ENCODE assay signal across 1 mouse cellular context in the genomic region with DNA sequence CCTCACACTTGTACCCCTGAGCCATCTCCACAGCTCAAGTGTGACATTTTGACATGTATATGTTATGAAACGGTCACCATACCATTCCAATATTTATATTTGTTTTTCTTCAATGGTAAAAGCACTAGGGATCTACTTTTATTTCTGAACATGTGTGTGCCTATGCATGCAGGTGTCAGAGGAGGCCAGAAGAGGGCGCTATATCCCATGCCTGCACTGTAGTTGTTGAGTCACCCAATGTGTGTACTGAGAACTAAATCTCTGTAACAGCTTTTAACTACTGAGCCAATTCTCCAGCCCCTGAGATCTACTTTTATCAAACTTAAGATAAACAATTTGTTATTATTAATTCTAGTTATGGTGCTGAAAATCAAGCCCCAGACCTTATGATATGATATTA.
TF ChIP-seq lines count a peak whose summit lies in the region.

No protein-coding gene starts in this region.

TF ChIP-seq in MEL, 35 proteins besides CTCF, POLR2A, EP300 and RAD21 (continued from another document):
- no peak for TF ChIP-seq UBTF (IDR thresholded peaks at IDR 0.05; ENCODE audit: borderline replicate concordance, insufficient read depth, low read depth, low read length)
- no peak for TF ChIP-seq POLR2AphosphoS5 (IDR thresholded peaks at IDR 0.05; ENCODE audit: borderline replicate concordance, low read depth, low read length)
TF ChIP-seq in MEL: peak in this region for 0.
